Mouse (Mus musculus): Measurements from ENCODE around the gene Olfr847.

Olfr847 gene

DNA sequence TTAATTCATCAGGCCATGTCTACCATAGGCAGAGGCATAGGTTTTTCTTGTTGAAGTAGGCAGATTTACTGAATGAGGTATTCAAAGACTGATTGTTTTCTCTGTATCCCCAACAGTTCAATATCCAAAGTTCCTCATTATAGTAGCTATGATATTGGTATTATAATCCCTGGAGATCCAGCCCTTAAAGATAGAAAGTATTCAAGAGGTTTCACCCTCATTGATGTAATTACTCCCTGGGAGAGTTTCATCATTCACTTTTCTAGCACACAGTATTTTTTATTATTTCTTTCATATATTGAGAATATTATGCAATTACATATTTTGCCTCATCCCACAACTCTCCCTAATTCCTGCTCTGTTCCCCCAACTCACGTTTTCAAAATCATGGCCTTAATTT, at the start of gene Olfr847:
Olfr847 (minus strand) TSS at position 101 of the 400 bp plus-strand sequence.
- no peak for DNase-seq

DNA sequence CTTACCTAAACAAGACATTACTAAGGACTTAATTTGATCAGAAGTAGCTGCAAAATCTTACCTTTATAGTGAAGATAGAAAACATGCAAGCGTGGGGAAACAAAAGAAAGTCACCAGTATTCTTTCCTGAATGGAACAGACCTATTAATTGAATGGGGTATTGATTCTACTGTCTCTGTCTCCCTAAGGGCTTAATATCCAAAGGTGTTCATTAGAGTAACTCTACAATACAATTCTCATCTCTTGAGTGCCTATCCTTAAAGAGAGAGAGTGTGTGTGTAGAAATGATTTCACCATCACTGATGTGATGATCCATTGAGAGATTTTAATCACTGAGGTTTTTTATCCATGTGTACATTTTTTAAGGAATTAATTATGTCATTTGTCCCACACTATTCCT, 14.6 kb downstream of the Olfr847 start, which contains the start of gene Olfr846:
Olfr846 (minus strand) TSS at position 101 of the 400 bp plus-strand sequence.
- no peak for DNase-seq

DNA sequence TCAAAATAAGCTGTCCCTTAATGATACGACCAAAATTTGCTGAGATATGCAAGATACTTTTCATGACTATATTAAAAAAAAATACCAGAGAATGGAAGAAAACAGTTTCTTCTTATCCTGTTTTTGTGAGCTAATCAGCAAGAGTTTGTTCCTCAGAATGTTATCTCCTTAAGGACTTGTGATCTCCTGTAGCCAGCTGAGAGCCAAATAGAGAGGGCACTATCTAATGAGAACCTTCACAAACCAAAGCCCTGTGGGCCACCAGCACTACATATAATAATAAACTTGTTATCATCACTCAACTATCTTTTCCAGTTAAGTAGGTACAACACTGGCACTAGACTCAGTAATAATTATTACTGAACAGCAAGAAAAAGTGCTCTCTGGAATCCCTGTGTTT, 42.3 kb downstream of the Olfr847 start, which contains the start of gene Olfr845:
Olfr845 (plus strand) TSS at position 301 of the 400 bp plus-strand sequence.
- DNase-seq = no peak
